Mouse (Mus musculus) CH12.LX (cell line): Measurements from ENCODE around the gene Ube2c. TPM values are rescaled to one million over a fixed set of nuclear protein-coding genes. Genes with fewer than 3 reads are reported as not detected.

ENCODE experiments used
- DNase-seq: peaks from one replicate; pipeline ENCODE4 v3.0.0-alpha.2; 2013; ENCODE audit errors: extremely low read depth
- H3K27ac ChIP-seq: 2 replicates; pipeline ENCODE4 v1.5.1; 2012; ENCODE audit warnings: low read depth, mild to moderate bottlenecking, control low read depth, moderate library complexity; ENCODE audit not compliant: insufficient read depth
- H3K27me3 ChIP-seq: replicated peaks from 2 replicates; pipeline ENCODE3; 2012; ENCODE audit warnings: inconsistent platforms
- H3K36me3 ChIP-seq, 2 experiments: replicated peaks in 1 of 2; 2 replicates each; pipeline versions ENCODE3 to v1.6.1; 2012; ENCODE audit warnings: inconsistent platforms in 1 of 2, low read length in 1 of 2, mild to moderate bottlenecking in 1 of 2, mixed read lengths in 1 of 2, moderate library complexity in 1 of 2; ENCODE audit not compliant: control insufficient read depth in 1 of 2, insufficient read depth in 1 of 2
- H3K4me1 ChIP-seq, 2 experiments: 2 replicates each; pipeline ENCODE4 v1.6.1; 2012; ENCODE audit warnings: inconsistent platforms in 1 of 2, moderate library complexity in 1 of 2; ENCODE audit not compliant: insufficient read depth in 2 of 2, control insufficient read depth in 1 of 2
- H3K4me2 ChIP-seq: 2 replicates; pipeline ENCODE4 v1.6.1; 2012; ENCODE audit warnings: low read depth, mild to moderate bottlenecking, control low read depth; ENCODE audit not compliant: poor library complexity, insufficient read depth, severe bottlenecking
- H3K4me3 ChIP-seq, 3 experiments: fragments of 150-350 bp in 1 of 3; sonication (generic) in 1 of 3; replicated peaks in 1 of 3; 2 replicates each; pipeline versions ENCODE3 to v1.5.1; 2011 to 2012; ENCODE audit warnings: low read depth in 2 of 3, low read length in 2 of 3, mild to moderate bottlenecking in 2 of 3, moderate library complexity in 2 of 3, control low read depth in 1 of 3, improper control_type of control experiment in 1 of 3, inconsistent platforms in 1 of 3, mixed read lengths in 1 of 3; ENCODE audit not compliant: poor library complexity in 1 of 3
- H3K79me2 ChIP-seq: replicated peaks from 2 replicates; pipeline ENCODE4 v1.6.1; 2012; ENCODE audit warnings: mild to moderate bottlenecking, moderate library complexity; ENCODE audit not compliant: control insufficient read depth, poor library complexity, insufficient read depth, severe bottlenecking; ENCODE audit errors: extremely low read depth
- H3K9ac ChIP-seq: 2 replicates; pipeline ENCODE4 v1.6.1; 2012; ENCODE audit warnings: low read depth, mild to moderate bottlenecking, control low read depth, moderate library complexity; ENCODE audit not compliant: insufficient read depth
- H3K9me3 ChIP-seq: replicated peaks from 2 replicates; pipeline ENCODE3; 2012; ENCODE audit warnings: low read length, inconsistent platforms, mixed read lengths
- BHLHE40 ChIP-seq: IDR thresholded peaks from 2 replicates; pipeline ENCODE4 v1.6.1; 2011; ENCODE audit warnings: mild to moderate bottlenecking, low read depth, low read length, improper control_type of control experiment
- CHD1 ChIP-seq: IDR thresholded peaks from 2 replicates; pipeline ENCODE4 v1.6.1; 2012; ENCODE audit warnings: low read depth, low read length, improper control_type of control experiment, inconsistent platforms
- CHD2 ChIP-seq: IDR thresholded peaks from 2 replicates; pipeline ENCODE4 v1.6.1; 2011; ENCODE audit warnings: low read length, improper control_type of control experiment
- CTCF ChIP-seq, 2 experiments: IDR thresholded peaks in 1 of 2; conservative IDR thresholded peaks in 1 of 2; 2 replicates each; pipeline ENCODE4 v1.5.1; 2011 to 2012; ENCODE audit warnings: low read depth in 2 of 2, low read length in 2 of 2, improper control_type of control experiment in 1 of 2, inconsistent platforms in 1 of 2, mild to moderate bottlenecking in 1 of 2, moderate library complexity in 1 of 2
- E2F4 ChIP-seq: IDR thresholded peaks from 2 replicates; pipeline ENCODE4 v1.6.1; 2011; ENCODE audit warnings: low read depth, low read length, improper control_type of control experiment; ENCODE audit not compliant: insufficient replicate concordance
- ETS1 ChIP-seq: conservative IDR thresholded peaks from 2 replicates; pipeline ENCODE4 v1.6.1; 2012; ENCODE audit warnings: low read depth, mild to moderate bottlenecking, inconsistent platforms, low read length, improper control_type of control experiment, moderate library complexity
- GABPA ChIP-seq: IDR thresholded peaks from 2 replicates; pipeline ENCODE4 v1.6.1; 2012; ENCODE audit warnings: low read depth, low read length, improper control_type of control experiment, inconsistent platforms; ENCODE audit not compliant: insufficient replicate concordance
- HCFC1 ChIP-seq: IDR thresholded peaks from 2 replicates; pipeline ENCODE4 v1.6.1; 2012; ENCODE audit warnings: low read depth, mild to moderate bottlenecking, inconsistent platforms, low read length, improper control_type of control experiment
- IRF4 ChIP-seq: IDR thresholded peaks from 2 replicates; pipeline ENCODE4 v1.6.1; 2014; ENCODE audit warnings: low read depth, mild to moderate bottlenecking, inconsistent platforms, low read length, improper control_type of control experiment
- JUN ChIP-seq: IDR thresholded peaks from 2 replicates; pipeline ENCODE4 v1.6.1; 2011; ENCODE audit warnings: low read depth, mild to moderate bottlenecking, low read length, improper control_type of control experiment, moderate library complexity; ENCODE audit not compliant: insufficient read depth
- KAT2A ChIP-seq: IDR thresholded peaks from 2 replicates; pipeline ENCODE4 v1.6.1; 2012; ENCODE audit warnings: low read length, improper control_type of control experiment, inconsistent platforms; ENCODE audit not compliant: insufficient replicate concordance
- MAFK ChIP-seq: IDR thresholded peaks from 2 replicates; pipeline ENCODE4 v1.6.1; 2011; ENCODE audit warnings: low read length, improper control_type of control experiment; ENCODE audit not compliant: insufficient replicate concordance
- MAX ChIP-seq: IDR thresholded peaks from 2 replicates; pipeline ENCODE4 v1.6.1; 2011; ENCODE audit warnings: low read length, improper control_type of control experiment
- MAZ ChIP-seq: IDR thresholded peaks from 2 replicates; pipeline ENCODE4 v1.6.1; 2012; ENCODE audit warnings: low read depth, mild to moderate bottlenecking, inconsistent platforms, low read length, improper control_type of control experiment, moderate library complexity
- MEF2A ChIP-seq: IDR thresholded peaks from 2 replicates; pipeline ENCODE4 v1.6.1; 2014; ENCODE audit warnings: low read depth, mild to moderate bottlenecking, inconsistent platforms, low read length, improper control_type of control experiment, borderline replicate concordance
- NRF1 ChIP-seq: IDR thresholded peaks from 2 replicates; pipeline ENCODE4 v1.6.1; 2014; ENCODE audit warnings: low read depth, mild to moderate bottlenecking, inconsistent platforms, low read length, improper control_type of control experiment, moderate library complexity
- PAX5 ChIP-seq: IDR thresholded peaks from 2 replicates; pipeline ENCODE4 v1.6.1; 2012; ENCODE audit warnings: low read length, inconsistent platforms, mixed read lengths
- POLR2A ChIP-seq: IDR thresholded peaks from 2 replicates; pipeline ENCODE4 v1.6.1; 2011; ENCODE audit warnings: low read depth, mild to moderate bottlenecking, improper control_type of control experiment, low read length
- POLR2AphosphoS2 ChIP-seq: IDR thresholded peaks from 2 replicates; pipeline ENCODE4 v1.6.1; 2011; ENCODE audit warnings: low read depth, low read length, improper control_type of control experiment
- RCOR1 ChIP-seq: conservative IDR thresholded peaks from 2 replicates; pipeline ENCODE4 v1.6.1; 2012; ENCODE audit warnings: low read depth, mild to moderate bottlenecking, inconsistent platforms, low read length, improper control_type of control experiment
- SIN3A ChIP-seq: IDR thresholded peaks from 2 replicates; pipeline ENCODE4 v1.6.1; 2012; ENCODE audit warnings: low read length, improper control_type of control experiment, inconsistent platforms
- SMC3 ChIP-seq: IDR thresholded peaks from 2 replicates; pipeline ENCODE4 v1.6.1; 2011; ENCODE audit warnings: low read depth, low read length, improper control_type of control experiment
- TBP ChIP-seq: conservative IDR thresholded peaks from 2 replicates; pipeline ENCODE4 v1.6.1; 2011; ENCODE audit warnings: low read depth, low read length, improper control_type of control experiment
- TCF12 ChIP-seq: IDR thresholded peaks from 2 replicates; pipeline ENCODE4 v1.6.1; 2014; ENCODE audit warnings: low read depth, mild to moderate bottlenecking, inconsistent platforms, low read length, improper control_type of control experiment
- UBTF ChIP-seq: IDR thresholded peaks from 2 replicates; pipeline ENCODE4 v1.6.1; 2012; ENCODE audit warnings: low read depth, mild to moderate bottlenecking, inconsistent platforms, low read length, improper control_type of control experiment, moderate library complexity
- USF2 ChIP-seq: conservative IDR thresholded peaks from 2 replicates; pipeline ENCODE4 v1.6.1; 2011; ENCODE audit warnings: low read depth, low read length, improper control_type of control experiment
- ZC3H11A ChIP-seq: IDR thresholded peaks from 2 replicates; pipeline ENCODE4 v1.6.1; 2012; ENCODE audit warnings: low read depth, mild to moderate bottlenecking, inconsistent platforms, low read length, improper control_type of control experiment
- ZKSCAN1 ChIP-seq: IDR thresholded peaks from 2 replicates; pipeline ENCODE4 v1.6.1; 2012; ENCODE audit warnings: low read depth, inconsistent platforms, low read length, improper control_type of control experiment, borderline replicate concordance
- ZNF384 ChIP-seq: IDR thresholded peaks from 2 replicates; pipeline ENCODE4 v1.6.1; 2012; ENCODE audit warnings: low read depth, low read length, improper control_type of control experiment, inconsistent platforms
- dilution Hi-C: fragments of 300-500 bp; cut with MboI; formaldehyde crosslinking; loops from 2 replicates; pipeline ENCODE4 v1.14.3; 2020; ENCODE audit warnings: low sequenced_read_pairs; ENCODE audit not compliant: extremely low pct_unique_long_range_greater_than_20kb, extremely low pct_ligation_motif_present
- in situ Hi-C: fragments of 300-500 bp; cut with MboI; formaldehyde crosslinking; loops from 3 replicates; pipeline ENCODE4 v1.14.3; 2019; ENCODE audit warnings: low sequenced_read_pairs, low pct_ligation_motif_present, low pct_unique_long_range_greater_than_20kb, mixed read lengths
- polyA plus RNA-seq: library from polyadenylated mRNA; unstranded; fragments of >175 nt; gene quantifications from 2 replicates; pipeline ENCODE4 v1.2.1, GENCODE M21; 2012; ENCODE audit warnings: low read depth; ENCODE audit not compliant: insufficient read length
- total RNA-seq, 2 experiments: library from RNA; depleted of rRNA; stranded (reverse); fragments of 300-350 nt in 1 of 2; fragments of >200 nt in 1 of 2; gene quantifications; 2 replicates each; pipeline ENCODE4 v1.2.3; 2012 to 2014

Gene Ube2c
- total and polyA plus RNA-seq, 3 experiments: 103 to 226 (median 126) TPM

- peaks cover 6 to 19% of the 10 kb centered on the region in 2 experiments; a peak in 3 of 4 replicates for H3K4me1 ChIP-seq
- TF ChIP-seq MAX: no peak
- no peak for TF ChIP-seq BHLHE40
- TF ChIP-seq MAFK: no peak
- TF ChIP-seq SIN3A: no peak
- no peak for TF ChIP-seq GABPA
- TF ChIP-seq UBTF: no peak
- TF ChIP-seq JUN: no peak
- no peak for TF ChIP-seq POLR2A
- no peak for TF ChIP-seq PAX5
- no peak for TF ChIP-seq KAT2A
- TF ChIP-seq E2F4: no peak
- no peak for TF ChIP-seq SMC3
- no peak for TF ChIP-seq POLR2AphosphoS2
- no peak for TF ChIP-seq CTCF (conservative IDR thresholded peaks at IDR 0.05 in 1 of 2, IDR thresholded peaks at IDR 0.05 in 1 of 2; ENCODE audit: low read depth in 2 of 2, low read length in 2 of 2)
- TF ChIP-seq TCF12: no peak
- no peak for TF ChIP-seq TBP
- TF ChIP-seq IRF4: no peak
- no peak for TF ChIP-seq HCFC1
- no peak for TF ChIP-seq CHD2
- DNase-seq: no peak
- peaks cover 9% of the 10 kb centered on the region for H3K79me2 ChIP-seq
- H3K36me3 ChIP-seq: peaks cover 33 to 64% of the 10 kb centered on the region in 2 experiments
- H3K4me3 ChIP-seq: no peak overlapping the region
- no peak overlapping the region for H3K27ac ChIP-seq
- no peaks in the 10 kb centered on the region for H3K9me3 ChIP-seq
- no peak overlapping the region for H3K4me2 ChIP-seq
- no peak overlapping the region for H3K9ac ChIP-seq
- in situ Hi-C loops (loop anchor here (25.0 kb wide), 1 partner anchor 337 kb away; the partner anchor contains the start of genes Matn4 and Rbpjl), dilution Hi-C loops (no loop called here)
- peaks cover 16% of the 10 kb centered on the region for H3K27me3 ChIP-seq
Measured at GRCm38 (mm10) chr2:164748991-164749390, 20.7 kb upstream of the Ube2c start.

- Histone ChIP-seq H3K79me2 (peaks cover 3% of the 10 kb centered on the region; the same call in 1 of the 2 replicates), H3K9ac (no peak overlapping the region), H3K4me2 (no peak overlapping the region), H3K36me3 (peaks cover 63 to 96% of the 10 kb centered on the region in 2 experiments), H3K27me3 (no peaks in the 10 kb centered on the region), H3K4me1 (peaks cover 1 to 2% of the 10 kb centered on the region in 2 experiments; a peak in 2 of 4 replicates), H3K9me3 (no peaks in the 10 kb centered on the region)
- no peak for DNase-seq
- dilution Hi-C loops: no loop called here
- in situ Hi-C loops: no loop called here
- TF ChIP-seq MAZ: no peak
- TF ChIP-seq IRF4: no peak
- TF ChIP-seq RCOR1: no peak
- TF ChIP-seq NRF1: no peak
- TF ChIP-seq ZKSCAN1: no peak
- no peak for TF ChIP-seq ZNF384
- TF ChIP-seq POLR2A: no peak
- no peak for TF ChIP-seq USF2
- TF ChIP-seq MAFK: no peak
- no peak for TF ChIP-seq E2F4
- no peak for TF ChIP-seq KAT2A
- TF ChIP-seq GABPA: no peak
- no peak for TF ChIP-seq ETS1
- TF ChIP-seq BHLHE40: no peak
- TF ChIP-seq CTCF (conservative IDR thresholded peaks at IDR 0.05 in 1 of 2, IDR thresholded peaks at IDR 0.05 in 1 of 2; ENCODE audit: low read depth in 2 of 2, low read length in 2 of 2): no peak
- TF ChIP-seq ZC3H11A: no peak
- no peak for TF ChIP-seq MEF2A
- no peak for TF ChIP-seq CHD1
- TF ChIP-seq, all 38 proteins: peak for 0
- no peak overlapping the region for H3K27ac ChIP-seq
- no peak overlapping the region for H3K4me3 ChIP-seq
Measured at GRCm38 (mm10) chr2:164752454-164752853, 17.2 kb upstream of the Ube2c start.
